Mouse (Mus musculus): Measurements from ENCODE around the gene Gm10563. TPM values are rescaled to one million over a fixed set of nuclear protein-coding genes. Genes with fewer than 3 reads are reported as not detected.
A peak's percentile ranks its signal among the peaks of the same experiment; 100 is the strongest.
"Not testable (repeated sequence)": the region's sequence is repeated elsewhere in the genome, so short reads cannot be mapped to it uniquely, and the experiment has no call there.

Gm10563 gene
- polyA plus RNA-seq (2012; rRNA removed) (not detected in 2 replicates), polyA plus RNA-seq (2014; fragmentation: Nextera tagmentation; extraction: Ambion mirVana) (not detected in 2 replicates)

- not testable (repeated sequence) for H3K27ac ChIP-seq; H3K4me2 ChIP-seq (ENCODE audit: low read depth)
- 78% methylated on average over 2 of the region's 2 CpGs for WGBS (ENCODE audit: insufficient replicate concordance)
These were observed at the start of gene Gm10563 for GRCm38 (mm10) chr4:155645308-155645707. Gm10563 (minus strand) TSS chr4:155645408.

GRCm38 (mm10) chr4:155694482-155695401 lies 49.5 kb upstream of the Gm10563 start:
- Histone ChIP-seq H3K27ac (no peak overlapping the region), H3K9ac (replicated peaks) (no peak overlapping the region), H3K36me3 (replicated peaks; ENCODE audit: control insufficient read depth, insufficient read depth, low read depth) (no peaks in the 10 kb centered on the region), H3K9me3 (ENCODE audit: control insufficient read depth, low read length) (no peaks in the 10 kb centered on the region), H3K4me1 (replicated peaks; ENCODE audit: control insufficient read depth in 2 of 2, insufficient read depth in 2 of 2, low read length in 1 of 2) (no peaks in the 10 kb centered on the region; a peak in 1 of 4 replicates), H3K4me2 (ENCODE audit: low read depth) (peak overlapping the region; percentile 61), H3K4me3 (ENCODE audit: insufficient read depth in 1 of 2, low read depth in 2 of 2, low read length in 2 of 2) (peak overlapping the region; percentile 34 to 43), H3K27me3 (ENCODE audit: control insufficient read depth, insufficient read depth, low read length) (peaks cover 30% of the 10 kb centered on the region)
- 2% methylated on average over 92 of the region's 92 CpGs for WGBS (ENCODE audit: insufficient replicate concordance)
- ATAC-seq (ENCODE audit: insufficient read depth) (no peak), DNase-seq (ENCODE audit: low read depth in 3 of 3, low spot score in 3 of 3) (no peak)
- TF ChIP-seq EP300 (IDR thresholded peaks at IDR 0.05; ENCODE audit: low read depth) (no peak), CTCF (IDR thresholded peaks at IDR 0.05; ENCODE audit: low read depth) (peak; percentile 11; the same call in 1 of the 2 replicates)

More at GRCm38 (mm10) chr4:155645308-155645707, at the start of gene Gm10563:
- not testable (repeated sequence) for DNase-seq (ENCODE audit: low read depth in 3 of 3, low spot score in 3 of 3); H3K27me3 ChIP-seq (ENCODE audit: control insufficient read depth, insufficient read depth, low read length); H3K4me1 ChIP-seq (replicated peaks; ENCODE audit: control insufficient read depth in 2 of 2, insufficient read depth in 2 of 2, low read length in 1 of 2); H3K9me3 ChIP-seq (ENCODE audit: control insufficient read depth, low read length); ATAC-seq (ENCODE audit: insufficient read depth); H3K4me3 ChIP-seq (ENCODE audit: insufficient read depth in 1 of 2, low read depth in 2 of 2, low read length in 2 of 2); H3K9ac ChIP-seq (replicated peaks)
- peaks cover 61% of the 10 kb centered on the region for H3K36me3 ChIP-seq (replicated peaks; ENCODE audit: control insufficient read depth, insufficient read depth, low read depth)

- peaks cover 30% of the 10 kb centered on the region for H3K27me3 ChIP-seq (ENCODE audit: control insufficient read depth, insufficient read depth, low read length)
These were observed 48.9 kb upstream of the Gm10563 start, which contains the start of gene Fndc10 for GRCm38 (mm10) chr4:155694111-155694481. Fndc10 (plus strand) TSS chr4:155694342.

GRCm38 (mm10) chr4:155692421-155692820 lies 47.2 kb upstream of the Gm10563 start:
- 89% methylated on average over 3 of the region's 3 CpGs for WGBS (ENCODE audit: insufficient replicate concordance)
- ATAC-seq (ENCODE audit: insufficient read depth) (no peak), DNase-seq (ENCODE audit: low read depth in 3 of 3, low spot score in 3 of 3) (no peak)
- TF ChIP-seq CTCF (IDR thresholded peaks at IDR 0.05; ENCODE audit: low read depth), result no peak
- TF ChIP-seq EP300 (IDR thresholded peaks at IDR 0.05; ENCODE audit: low read depth), result no peak
- no peaks in the 10 kb centered on the region; a peak in 1 of 4 replicates for H3K4me1 ChIP-seq (replicated peaks; ENCODE audit: control insufficient read depth in 2 of 2, insufficient read depth in 2 of 2, low read length in 1 of 2)
- H3K36me3 ChIP-seq (replicated peaks; ENCODE audit: control insufficient read depth, insufficient read depth, low read depth), result no peaks in the 10 kb centered on the region
- H3K27me3 ChIP-seq (ENCODE audit: control insufficient read depth, insufficient read depth, low read length), result peaks cover 30% of the 10 kb centered on the region
- no peak overlapping the region for H3K4me2 ChIP-seq (ENCODE audit: low read depth)
- H3K9ac ChIP-seq (replicated peaks), result no peak overlapping the region
- no peaks in the 10 kb centered on the region for H3K9me3 ChIP-seq (ENCODE audit: control insufficient read depth, low read length)
- H3K27ac ChIP-seq, result no peak overlapping the region
- H3K4me3 ChIP-seq (ENCODE audit: insufficient read depth in 1 of 2, low read depth in 2 of 2, low read length in 2 of 2), result no peak overlapping the region

More at GRCm38 (mm10) chr4:155694111-155694481, 48.9 kb upstream of the Gm10563 start, which contains the start of gene Fndc10:
- DNase-seq (ENCODE audit: low read depth in 3 of 3, low spot score in 3 of 3) (no peak), ATAC-seq (ENCODE audit: insufficient read depth) (peak; percentile 16; the same call in 1 of the 2 replicates)
- no peak within 1 kb of the TSS for H3K27ac ChIP-seq
- H3K4me2 ChIP-seq (ENCODE audit: low read depth), result peak within 1 kb of the TSS; percentile 61
- peak within 1 kb of the TSS; percentile 34 to 43 for H3K4me3 ChIP-seq (ENCODE audit: insufficient read depth in 1 of 2, low read depth in 2 of 2, low read length in 2 of 2)
- H3K36me3 ChIP-seq (replicated peaks; ENCODE audit: control insufficient read depth, insufficient read depth, low read depth), result no peaks in the 10 kb centered on the region
- H3K4me1 ChIP-seq (replicated peaks; ENCODE audit: control insufficient read depth in 2 of 2, insufficient read depth in 2 of 2, low read length in 1 of 2), result no peaks in the 10 kb centered on the region; a peak in 1 of 4 replicates
- 1% methylated on average over 46 of the region's 47 CpGs for WGBS (ENCODE audit: insufficient replicate concordance)
- no peaks in the 10 kb centered on the region for H3K9me3 ChIP-seq (ENCODE audit: control insufficient read depth, low read length)
- no peak within 1 kb of the TSS for H3K9ac ChIP-seq (replicated peaks)
- no peak for TF ChIP-seq CTCF (IDR thresholded peaks at IDR 0.05; ENCODE audit: low read depth)
- no peak for TF ChIP-seq EP300 (IDR thresholded peaks at IDR 0.05; ENCODE audit: low read depth)

All from liver, embryonic 14.5 days (tissue).